Mouse (Mus musculus) adrenal gland, postnatal 25 days (tissue): ENCODE measurements at regions not wholly inside any gene's neighbourhood (a gene's known extent, or its start where the extent isn't known, plus 50 kb on each side); places are given as distances from the start of the nearest gene placed in this dataset.
"Not testable (repeated sequence)": the region's sequence is repeated elsewhere in the genome, so short reads cannot be mapped to it uniquely, and the experiment has no call there.

Experiments
- DNase-seq: peaks from one replicate; pipeline ENCODE4 v3.0.0; 2021; ENCODE audit warnings: mixed read lengths

DNA sequence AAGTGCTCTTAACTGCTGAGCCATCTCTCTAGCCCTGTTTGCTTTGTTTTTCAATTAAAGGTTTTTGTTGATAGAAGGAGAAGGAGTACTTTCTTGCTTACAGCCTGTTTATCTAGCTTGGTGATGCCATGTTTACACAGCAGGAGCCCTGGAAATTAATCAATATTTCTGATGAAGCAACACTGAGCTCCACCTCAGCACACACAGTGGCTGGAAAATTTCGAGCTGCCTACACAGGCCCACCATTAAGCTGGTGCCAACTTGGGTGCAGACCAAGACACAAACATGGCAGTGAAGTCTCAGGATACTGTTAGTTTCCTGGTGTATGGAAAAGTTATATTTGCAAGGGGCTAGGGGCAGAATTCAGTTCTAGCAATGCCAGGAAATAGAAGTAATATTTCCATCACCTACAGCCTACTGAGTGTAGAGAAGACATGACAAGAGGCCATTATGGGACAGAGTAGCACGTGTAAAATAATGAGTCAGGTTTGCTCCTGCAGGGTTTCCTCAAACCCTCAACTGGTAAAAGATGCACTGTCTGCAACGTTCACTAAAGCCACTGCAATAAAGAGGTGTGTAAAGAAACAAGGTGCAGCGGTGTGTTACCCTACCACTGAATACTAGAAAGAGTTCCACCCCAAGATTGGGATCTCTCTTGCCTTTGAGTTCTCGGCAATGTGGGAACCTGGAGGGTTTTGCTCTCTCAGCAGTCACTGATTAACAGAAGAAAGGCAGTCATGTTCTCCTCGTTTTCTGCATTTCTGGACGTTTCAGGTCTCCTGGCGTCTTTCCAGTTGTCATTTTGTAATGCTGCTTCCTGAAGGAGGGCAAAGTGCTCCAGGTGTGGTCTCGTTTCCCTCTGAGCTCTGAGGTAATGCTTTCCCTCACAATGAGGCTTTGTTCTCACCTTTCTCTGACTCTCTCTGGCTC, 108.8 kb upstream of the Fhl2 start:
- no peak for DNase-seq

DNA sequence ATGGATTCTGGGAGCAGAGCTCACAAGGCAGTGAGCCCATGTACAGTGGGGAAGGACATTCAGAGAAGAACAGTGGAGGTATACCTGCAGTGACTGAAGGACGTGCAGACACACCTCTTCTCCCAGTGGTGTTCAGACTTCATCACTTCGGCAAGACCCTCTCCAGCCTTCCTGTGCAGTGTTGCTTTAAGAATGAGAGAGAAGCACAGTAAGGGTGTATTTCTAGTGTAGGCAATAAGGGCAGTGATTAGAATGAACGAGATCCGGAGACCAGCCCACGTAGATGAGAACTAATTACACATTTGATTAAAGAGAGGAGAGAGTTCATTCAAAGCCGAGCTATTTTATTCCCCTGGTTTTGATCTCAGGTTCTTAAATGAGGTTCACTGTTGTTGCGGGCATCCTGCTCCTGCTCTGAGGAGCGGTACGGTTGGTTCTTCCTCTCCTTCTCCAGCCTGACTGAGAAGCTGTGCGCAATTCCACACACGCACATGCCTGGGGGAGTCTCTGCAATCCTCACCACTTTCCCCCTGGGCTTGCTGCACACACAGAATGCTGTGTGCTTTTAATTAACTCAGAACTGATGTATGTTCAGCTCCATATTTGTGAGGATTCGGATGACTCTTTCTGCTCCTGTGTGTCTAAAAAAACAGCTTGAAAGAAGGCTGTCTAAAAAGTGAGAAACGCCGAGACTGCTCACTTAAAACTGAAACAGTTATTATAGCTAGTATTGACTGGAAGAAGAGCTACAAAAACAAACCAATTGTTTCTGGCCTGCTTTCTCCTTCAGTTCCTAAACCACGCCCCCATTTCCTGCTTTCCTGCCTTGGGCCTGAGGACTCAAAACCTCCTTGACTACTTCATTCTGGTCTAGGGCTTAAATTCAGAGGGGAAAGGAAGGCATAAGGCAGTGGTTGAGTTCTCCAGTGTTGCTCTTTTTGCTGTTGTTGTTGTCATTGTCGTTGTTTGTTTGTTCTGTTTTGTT, 114.2 kb upstream of the Fhl2 start:
- DNase-seq: no peak

DNA sequence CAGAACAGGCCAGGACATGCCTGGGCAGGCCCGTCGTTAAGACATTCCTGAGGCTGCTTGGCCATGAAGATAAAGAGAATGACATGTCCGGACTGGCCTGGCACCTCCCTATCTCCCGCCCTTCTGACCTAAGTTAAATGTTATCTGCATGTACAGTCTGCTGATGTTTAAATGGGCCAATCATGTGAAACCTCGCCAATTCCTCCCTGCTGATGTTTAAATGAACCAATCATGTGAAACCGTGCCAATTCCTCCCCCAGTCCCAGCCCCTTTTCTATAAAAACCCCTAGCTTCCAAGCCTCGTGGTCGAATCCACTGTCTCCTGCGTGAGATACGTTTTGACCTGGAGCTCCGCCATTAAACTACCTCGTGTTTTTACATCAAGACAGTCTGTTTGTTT, 119.5 kb upstream of the Fhl2 start:
- DNase-seq: not testable (repeated sequence)

DNA sequence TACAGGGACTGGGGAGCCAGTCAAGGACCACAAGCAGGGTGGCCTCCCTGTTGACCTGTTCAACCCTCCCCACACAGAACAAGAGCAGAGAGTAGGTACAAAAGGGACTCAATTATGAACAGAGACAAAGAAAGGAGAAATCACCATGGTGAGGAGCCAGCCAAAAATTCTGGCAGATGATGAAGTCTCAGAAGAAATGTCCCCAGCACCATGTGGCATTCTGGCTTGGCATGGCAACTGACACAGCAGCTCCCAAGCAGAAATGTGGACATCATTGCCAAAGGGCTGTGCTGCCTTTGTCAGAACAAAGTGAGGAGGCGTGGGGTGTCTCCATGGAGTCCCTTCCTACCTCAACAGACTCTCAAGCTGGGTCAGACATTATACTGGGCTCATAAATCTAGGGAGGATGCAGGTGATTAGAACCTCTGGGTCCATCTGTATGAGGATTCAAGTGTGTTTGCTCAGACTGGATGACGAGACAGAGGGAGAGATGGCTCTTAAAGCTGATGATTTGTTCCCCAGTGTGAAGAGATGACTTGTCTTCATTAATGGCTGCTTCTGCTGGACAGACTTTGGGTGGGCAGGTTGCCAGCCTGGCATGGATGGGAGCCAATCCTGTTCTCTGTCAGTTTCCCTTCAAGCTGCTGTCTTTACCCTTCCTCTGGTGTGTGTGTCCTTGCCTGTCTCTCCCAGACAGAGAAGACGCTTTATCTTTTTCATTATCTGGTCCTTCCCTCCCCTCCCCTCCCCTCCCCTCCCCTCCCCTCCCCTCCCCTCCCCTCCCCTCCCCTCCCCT, 120.5 kb upstream of the Fhl2 start:
- peak; percentile 55 for DNase-seq

DNA sequence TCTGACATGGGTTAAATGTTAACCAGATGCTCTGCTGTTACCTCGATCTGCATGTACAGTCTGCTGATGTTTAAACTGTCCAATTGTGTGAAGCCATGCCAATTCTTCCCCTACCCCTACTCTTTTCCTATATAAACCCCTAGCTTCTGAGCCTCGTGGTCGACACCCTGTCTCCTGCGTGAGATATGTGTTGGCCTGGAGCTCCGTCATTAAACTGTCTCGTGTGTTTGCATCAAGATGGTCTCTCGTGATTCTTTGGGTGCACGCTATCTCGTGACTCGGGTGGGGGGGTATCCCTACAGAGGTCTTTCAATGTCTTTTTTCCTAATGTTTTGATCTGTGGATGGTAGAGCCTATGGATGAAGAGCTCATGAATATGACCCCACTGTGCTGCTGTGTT, 110.9 kb upstream of the Nck2 start:
- DNase-seq: not testable (repeated sequence)

DNA sequence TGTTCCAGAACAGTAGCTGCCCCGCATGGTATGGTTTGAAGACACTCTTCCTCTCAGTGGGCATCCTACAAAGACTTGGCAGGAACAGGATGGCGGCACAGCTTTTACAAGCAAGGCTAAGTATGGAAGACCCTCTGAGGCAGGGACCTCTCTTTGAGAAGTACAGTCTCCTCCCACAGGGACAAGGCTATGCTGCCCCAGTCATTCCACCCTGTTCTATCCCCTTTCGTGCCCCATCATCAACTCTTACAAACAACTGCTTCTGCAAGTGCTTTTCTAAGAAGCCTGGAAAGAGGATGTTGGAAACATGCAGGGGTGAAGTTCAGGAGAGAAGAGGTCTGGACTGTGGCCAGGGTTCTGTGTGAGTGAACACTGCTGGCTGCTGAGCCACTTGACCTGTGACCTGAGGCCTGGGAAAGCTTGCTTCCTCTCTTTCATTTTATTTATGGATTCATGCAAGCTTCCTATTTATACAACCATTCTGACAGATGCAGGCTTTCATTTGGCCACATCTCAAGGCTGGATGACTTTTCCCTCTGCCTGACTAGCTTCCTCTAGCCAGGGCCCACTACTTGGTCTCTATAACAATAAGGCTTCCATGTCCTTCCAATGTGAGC, 107.1 kb upstream of the Nck2 start:
- peak; percentile 49 for DNase-seq

DNA sequence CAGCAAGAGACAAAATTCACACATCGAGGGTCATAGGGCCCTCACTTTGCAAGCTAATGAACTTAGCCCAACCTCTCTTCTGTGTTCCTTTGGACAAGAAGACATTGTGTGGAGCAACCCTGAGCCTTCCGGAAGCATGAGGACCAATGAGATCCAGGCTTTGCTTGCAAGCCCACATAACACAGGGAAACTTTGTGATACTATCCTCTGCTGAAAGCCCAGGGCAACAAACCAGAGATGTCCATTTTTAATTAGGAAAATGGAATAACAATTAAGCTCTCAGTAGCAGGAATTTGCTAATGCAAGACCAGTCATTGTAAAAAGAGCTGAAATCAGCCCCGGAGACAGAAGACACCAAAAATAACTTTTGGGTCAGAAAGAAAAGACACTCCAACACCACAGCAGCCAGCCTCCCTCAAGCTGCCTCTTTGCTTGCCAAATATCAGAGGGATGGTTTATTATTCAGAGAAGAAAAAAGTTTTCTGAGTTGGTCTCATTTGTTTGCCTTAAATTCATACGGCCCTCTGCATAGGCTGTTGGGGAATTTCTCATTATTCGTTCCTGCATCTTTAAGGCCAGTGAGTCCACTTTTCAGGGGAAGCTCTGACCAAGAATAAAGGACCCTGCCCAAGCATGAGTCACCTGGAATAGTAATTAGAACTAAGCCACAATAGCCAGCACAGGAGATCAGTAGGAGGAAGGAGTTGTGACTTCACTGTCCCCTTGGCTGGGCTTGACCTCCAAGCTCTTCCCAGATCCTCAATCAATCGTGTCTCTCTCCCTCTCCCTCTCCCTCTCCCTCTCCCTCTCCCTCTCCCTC, 106.1 kb upstream of the Nck2 start:
- DNase-seq: no peak

DNA sequence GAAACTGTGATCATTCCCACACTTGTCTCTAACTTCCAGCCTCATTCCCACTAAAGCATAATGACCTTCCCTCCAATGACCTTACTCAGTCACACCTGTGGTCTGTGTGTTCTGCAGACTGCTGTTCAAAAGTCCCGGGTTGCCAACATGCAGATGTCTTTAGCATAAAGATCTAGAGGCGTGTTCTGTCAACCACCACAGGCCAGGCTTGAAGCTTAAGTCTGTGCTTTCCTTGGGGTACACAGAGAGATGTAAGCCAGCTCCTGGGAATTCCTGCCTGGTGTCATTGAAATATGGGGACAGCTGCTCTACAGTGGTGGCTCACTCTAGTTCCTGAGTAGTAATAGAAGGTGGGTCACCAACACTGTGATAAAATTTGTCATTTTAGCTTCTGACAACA, 101.5 kb upstream of the Nck2 start:
- no peak for DNase-seq

DNA sequence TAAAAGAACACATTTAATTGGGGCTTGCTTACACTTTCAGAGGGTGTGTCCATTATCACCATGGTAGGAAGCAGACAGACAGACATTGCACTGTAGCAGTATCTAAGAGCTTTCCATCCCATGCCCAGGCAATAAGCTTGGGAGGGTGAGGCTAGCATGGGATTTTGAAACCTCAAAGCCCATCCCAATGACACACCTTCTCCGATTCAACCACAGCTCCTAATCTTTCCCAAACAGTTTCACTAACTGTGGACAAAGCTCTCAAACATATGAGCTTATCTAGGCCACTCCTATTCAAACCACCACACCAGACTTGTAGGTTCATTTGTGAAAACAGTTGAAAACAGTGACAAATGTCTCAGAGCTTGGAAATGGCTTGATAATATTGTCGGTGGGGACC, 101.0 kb upstream of the Nck2 start:
- DNase-seq: no peak

DNA sequence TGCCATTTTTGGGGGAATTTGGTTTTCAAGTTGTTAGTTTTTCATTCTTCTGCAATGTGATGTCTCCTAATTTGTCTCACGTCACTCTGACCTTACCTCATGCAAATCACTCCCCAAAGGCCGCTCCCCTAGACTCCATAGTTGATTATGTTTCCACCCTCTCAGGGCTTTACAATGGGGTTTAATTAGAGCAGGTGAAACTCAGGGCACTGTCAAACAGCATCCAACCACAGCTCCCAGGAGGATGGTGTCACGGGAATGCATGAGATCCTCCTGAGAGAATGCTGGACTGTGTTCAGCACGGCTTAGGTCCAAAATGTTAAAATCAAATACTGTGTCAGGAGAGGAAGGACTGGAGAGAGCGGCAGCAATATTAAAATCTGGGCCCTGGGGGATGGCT, 100.4 kb upstream of the Nck2 start:
- DNase-seq: no peak

DNA sequence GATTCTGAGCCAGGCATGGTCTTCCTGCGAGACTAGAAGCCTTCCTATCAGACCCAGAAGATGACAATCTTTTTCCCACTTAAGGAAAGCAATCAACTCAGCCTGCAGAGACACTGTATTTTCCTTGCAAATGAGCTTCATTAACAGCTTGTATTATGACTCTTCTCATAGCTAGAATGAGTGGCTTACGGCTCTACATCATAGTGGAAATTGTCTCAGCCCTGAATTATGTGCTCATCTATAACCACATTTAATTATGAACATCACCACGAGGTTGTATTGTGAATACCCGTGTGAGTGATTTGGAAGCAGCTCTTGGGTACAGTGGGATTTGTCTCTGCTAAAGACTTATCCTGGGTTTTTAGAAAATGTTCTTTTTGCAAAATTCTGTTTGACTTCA, 97.2 kb upstream of the Nck2 start:
- DNase-seq: no peak

DNA sequence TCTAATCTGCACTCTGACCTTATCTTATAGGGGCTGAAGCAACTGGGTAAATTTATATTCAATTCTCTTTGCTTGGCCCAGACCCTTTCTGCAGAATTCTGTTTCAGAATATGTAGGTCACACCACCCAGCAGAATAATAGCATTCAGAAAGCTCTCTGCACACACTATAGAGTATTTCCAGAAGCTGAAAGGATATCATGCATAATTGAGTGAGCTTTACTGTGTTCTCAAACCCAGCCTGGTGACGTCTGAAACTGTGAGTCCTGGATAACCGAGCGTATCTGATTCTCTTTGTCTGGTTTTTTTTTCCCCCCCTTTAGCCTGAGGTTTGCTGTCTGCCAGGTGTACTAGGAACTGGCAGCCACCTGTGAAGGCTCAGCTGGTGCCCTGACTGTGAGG, 94.4 kb upstream of the Nck2 start:
- no peak for DNase-seq

DNA sequence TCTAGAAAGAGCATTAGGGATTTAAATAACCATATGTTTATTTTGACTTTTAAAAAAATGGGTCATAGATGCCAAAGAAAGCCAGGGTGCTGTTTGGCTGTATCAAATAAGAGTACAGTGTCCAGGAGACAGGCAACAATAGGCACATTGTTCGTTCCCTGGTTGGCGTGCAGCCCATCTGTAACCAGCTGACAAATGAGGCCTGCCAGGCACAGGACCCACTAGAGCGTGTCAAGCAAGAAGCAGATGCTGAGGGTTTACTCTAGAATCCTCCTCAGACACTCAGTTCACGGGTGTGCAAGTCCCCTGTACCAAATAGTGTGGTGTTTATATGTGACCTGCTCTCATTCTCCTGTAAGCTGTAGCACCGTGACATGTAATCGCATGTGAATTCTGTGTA, 86.2 kb upstream of the Nck2 start:
- DNase-seq: peak; percentile 8

DNA sequence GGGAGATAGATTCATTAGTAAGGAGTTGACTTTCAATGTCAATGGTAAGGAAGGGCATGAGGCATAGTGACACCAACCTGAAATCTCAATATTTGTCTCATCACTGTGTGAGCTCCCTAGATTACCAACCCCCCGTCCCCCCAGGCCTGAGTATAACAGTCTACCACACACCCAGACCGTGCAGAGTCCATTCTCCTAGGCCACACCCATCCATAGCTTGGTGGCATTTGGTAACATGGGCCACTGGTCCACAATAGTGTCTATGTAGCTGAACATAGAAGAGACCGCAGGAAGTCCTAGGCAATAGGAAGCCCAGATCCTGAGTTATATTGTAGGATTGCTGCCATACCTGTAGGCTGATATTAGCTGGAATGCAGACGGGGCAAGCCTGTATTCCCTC, 84.7 kb upstream of the Nck2 start:
- no peak for DNase-seq

DNA sequence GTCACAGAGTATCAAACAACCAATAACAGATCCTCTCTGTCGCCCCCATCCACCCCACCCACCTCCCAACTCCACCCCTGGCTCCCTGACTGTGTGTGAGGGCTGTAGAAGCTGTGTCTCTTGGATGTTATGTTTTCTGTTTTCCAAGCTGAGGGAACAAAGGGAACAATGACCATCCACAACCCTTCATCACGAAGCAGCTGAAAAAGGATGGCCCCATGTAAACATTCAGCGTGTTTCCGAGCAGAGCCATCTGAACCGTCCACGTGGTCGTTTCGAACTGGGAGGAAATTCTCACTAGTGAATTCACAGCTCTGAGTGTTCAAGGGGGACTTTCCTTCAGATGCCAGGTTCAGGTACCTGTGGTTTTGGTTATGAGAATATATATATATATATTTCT, 84.1 kb upstream of the Nck2 start:
- no peak for DNase-seq

DNA sequence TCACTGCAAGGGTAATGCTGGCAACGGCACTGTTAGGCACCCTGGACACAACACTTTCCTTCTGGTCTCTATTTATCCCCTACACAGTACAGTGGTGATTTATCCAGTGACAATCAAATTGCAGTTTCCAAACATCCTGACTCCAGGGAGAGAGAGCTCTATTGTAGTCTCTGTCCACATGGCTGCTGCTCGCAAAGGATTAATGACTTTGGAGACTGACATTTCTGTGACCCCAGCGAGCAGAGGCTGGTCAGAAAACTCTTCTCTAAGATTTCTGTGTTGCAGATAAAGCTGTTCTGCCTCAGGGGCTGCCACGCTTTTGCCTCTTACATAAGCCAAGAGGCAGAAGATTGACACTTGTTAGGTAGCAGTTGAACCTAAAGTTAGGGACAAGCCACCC, 83.6 kb upstream of the Nck2 start:
- DNase-seq: no peak

DNA sequence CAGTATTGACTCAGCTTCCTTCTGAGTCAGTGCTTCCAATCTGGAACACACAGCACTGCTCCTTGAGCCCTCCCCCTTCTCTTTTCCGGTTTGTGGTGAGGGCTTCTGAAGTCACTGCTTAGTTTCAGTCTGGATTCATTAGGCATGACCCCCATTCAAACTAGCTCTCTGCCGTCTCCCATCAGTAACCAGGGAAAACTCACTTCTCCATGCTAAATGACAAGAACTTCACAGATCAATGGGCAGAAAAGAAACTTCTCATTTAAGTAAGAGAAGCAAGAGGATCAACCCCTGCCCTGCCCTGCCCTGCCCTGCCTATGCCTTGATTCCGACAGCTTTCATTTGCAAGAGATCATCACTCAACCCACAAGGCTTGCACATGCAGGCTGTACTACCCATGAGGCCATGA, 82.9 kb upstream of the Nck2 start:
- DNase-seq: no peak

DNA sequence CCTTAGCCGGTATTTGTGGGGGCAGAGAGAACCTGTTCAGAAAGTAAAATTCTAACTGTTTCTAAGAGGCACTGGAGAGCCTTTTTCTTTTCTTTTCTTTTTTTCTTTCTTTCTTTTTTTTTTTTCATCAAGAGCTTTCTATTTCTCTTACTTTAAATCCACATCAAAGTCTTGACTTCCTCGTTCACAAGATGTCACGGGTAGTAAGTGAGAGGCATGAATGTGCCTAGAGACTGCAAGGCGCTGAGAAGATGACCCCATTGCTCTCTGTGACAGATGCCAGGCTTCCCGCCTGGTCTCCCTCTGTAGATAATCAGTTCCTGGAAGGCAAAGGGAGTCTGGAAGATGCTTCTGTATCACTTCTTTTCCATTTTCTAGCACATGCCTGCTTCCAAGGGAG, 82.2 kb upstream of the Nck2 start:
- DNase-seq: no peak

DNA sequence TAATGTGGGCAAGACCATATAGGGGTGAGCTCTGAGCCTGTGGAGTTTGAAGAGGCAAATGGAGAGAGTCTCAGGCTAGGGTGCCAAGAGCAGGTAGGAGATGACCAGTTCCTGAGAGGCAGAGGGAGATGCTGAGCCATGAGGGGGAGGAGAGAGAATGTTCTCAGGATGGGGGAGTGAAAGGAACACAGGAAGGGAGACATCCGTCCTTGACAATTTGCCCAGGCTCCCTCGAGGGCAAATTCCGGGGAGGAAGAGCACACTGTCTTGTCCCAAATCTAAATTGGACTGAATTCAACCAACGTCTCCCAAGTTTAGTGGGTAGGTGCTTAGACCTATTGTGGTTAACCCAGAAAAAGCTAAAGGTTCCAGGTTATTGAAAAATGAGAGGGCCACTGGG, 81.2 kb upstream of the Nck2 start:
- DNase-seq: peak; percentile 4

DNA sequence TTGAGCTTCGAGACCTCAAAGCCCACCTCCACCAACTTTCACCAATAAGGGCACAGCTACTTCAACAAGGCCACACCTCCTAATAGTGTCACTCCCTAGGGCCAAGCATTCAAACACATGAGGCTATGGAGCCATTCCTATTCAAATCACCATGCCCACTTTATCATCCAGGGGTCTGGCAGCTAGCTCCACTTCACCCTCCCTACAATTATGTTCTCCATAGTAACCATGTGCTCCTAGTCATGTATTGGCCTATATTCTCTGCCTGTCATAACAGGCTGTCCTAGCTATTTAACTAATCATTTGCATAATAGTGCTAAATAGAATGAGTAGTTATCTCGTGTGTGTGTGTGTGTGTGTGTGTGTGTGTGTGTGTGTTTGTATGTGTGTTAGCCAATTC, 77.9 kb upstream of the Nck2 start:
- DNase-seq: no peak
